Mouse (Mus musculus) lung, postnatal 0 days (tissue): ENCODE results near the gene Vrk3.

Experiments used
- CTCF ChIP-seq: IDR thresholded peaks from 2 replicates; pipeline ENCODE4 v1.5.1; 2016; ENCODE audit warnings: antibody characterized with exemption, mild to moderate bottlenecking
- EP300 ChIP-seq: IDR thresholded peaks from 2 replicates; pipeline ENCODE4 v1.6.1; 2016; ENCODE audit warnings: antibody characterized with exemption, mild to moderate bottlenecking, control low read depth

- TF ChIP-seq CTCF (no peak), EP300 (no peak)
Measured at GRCm38 (mm10) chr7:44706322-44706721, 41.9 kb upstream of the Vrk3 start.
